Mouse (Mus musculus): ENCODE measurements around the gene Hal. TPM values are rescaled to one million over a fixed set of nuclear protein-coding genes. Genes with fewer than 3 reads are reported as not detected.

Hal gene
- 0.27 TPM in 1 of 2 replicates, not detected in the other for polyA plus RNA-seq (2014; fragmentation: Nextera tagmentation; extraction: Ambion mirVana)

- H3K4me3 ChIP-seq (replicated peaks; ENCODE audit: low read depth, low read length) = no peak within 1 kb of the TSS
- ATAC-seq (ENCODE audit: low FRiP score, low TSS enrichment) = no peak
- H3K36me3 ChIP-seq (ENCODE audit: control insufficient read depth, insufficient read depth, low read length) = peaks cover 10% of the 10 kb centered on the region; the same call in 1 of the 2 replicates
- DNase-seq = peak; percentile 64
- H3K9ac ChIP-seq (replicated peaks; ENCODE audit: low read length) = no peak within 1 kb of the TSS
- H3K4me2 ChIP-seq (ENCODE audit: low read length) = no peak within 1 kb of the TSS
- no peak within 1 kb of the TSS for H3K27ac ChIP-seq (replicated peaks; ENCODE audit: low read depth, low read length)
- peaks cover 9% of the 10 kb centered on the region; the same call in 1 of the 2 replicates for H3K4me1 ChIP-seq (ENCODE audit: control insufficient read depth, insufficient read depth, low read length)
- no peaks in the 10 kb centered on the region for H3K9me3 ChIP-seq (ENCODE audit: control insufficient read depth, low read length)
- no peaks in the 10 kb centered on the region for H3K27me3 ChIP-seq (ENCODE audit: control insufficient read depth, insufficient read depth, low read length)
- 43% methylated on average over 17 of the region's 17 CpGs for WGBS
These were observed at the start of gene Hal for GRCm38 (mm10) chr10:93488066-93488827. Gene Hal (plus strand): TSS chr10:93488768.

GRCm38 (mm10) chr10:93441501-93441900, 47.1 kb upstream of the Hal start:
- DNase-seq (no peak), ATAC-seq (ENCODE audit: low FRiP score, low TSS enrichment) (no peak)
- Histone ChIP-seq H3K9ac (replicated peaks; ENCODE audit: low read length) (no peak overlapping the region), H3K9me3 (ENCODE audit: control insufficient read depth, low read length) (no peaks in the 10 kb centered on the region), H3K4me3 (replicated peaks; ENCODE audit: low read depth, low read length) (no peak overlapping the region), H3K27ac (replicated peaks; ENCODE audit: low read depth, low read length) (no peak overlapping the region), H3K36me3 (ENCODE audit: control insufficient read depth, insufficient read depth, low read length) (no peaks in the 10 kb centered on the region), H3K27me3 (ENCODE audit: control insufficient read depth, insufficient read depth, low read length) (no peaks in the 10 kb centered on the region), H3K4me2 (ENCODE audit: low read length) (no peak overlapping the region), H3K4me1 (ENCODE audit: control insufficient read depth, insufficient read depth, low read length) (no peaks in the 10 kb centered on the region)
- WGBS = 85% methylated on average over 6 of the region's 6 CpGs

GRCm38 (mm10) chr10:93442183-93442582, 46.4 kb upstream of the Hal start:
- H3K9ac ChIP-seq (replicated peaks; ENCODE audit: low read length) = no peak overlapping the region
- H3K36me3 ChIP-seq (ENCODE audit: control insufficient read depth, insufficient read depth, low read length) = no peaks in the 10 kb centered on the region
- H3K27me3 ChIP-seq (ENCODE audit: control insufficient read depth, insufficient read depth, low read length) = no peaks in the 10 kb centered on the region
- H3K4me2 ChIP-seq (ENCODE audit: low read length) = no peak overlapping the region
- DNase-seq (no peak), ATAC-seq (ENCODE audit: low FRiP score, low TSS enrichment) (no peak)
- no peak overlapping the region for H3K4me3 ChIP-seq (replicated peaks; ENCODE audit: low read depth, low read length)
- no peaks in the 10 kb centered on the region for H3K9me3 ChIP-seq (ENCODE audit: control insufficient read depth, low read length)
- H3K27ac ChIP-seq (replicated peaks; ENCODE audit: low read depth, low read length) = no peak overlapping the region
- WGBS = 88% methylated on average over 3 of the region's 3 CpGs
- H3K4me1 ChIP-seq (ENCODE audit: control insufficient read depth, insufficient read depth, low read length) = no peaks in the 10 kb centered on the region

- no peak for ATAC-seq (ENCODE audit: low FRiP score, low TSS enrichment)
- Histone ChIP-seq H3K4me2 (ENCODE audit: low read length) (no peak overlapping the region), H3K9me3 (ENCODE audit: control insufficient read depth, low read length) (no peaks in the 10 kb centered on the region), H3K36me3 (ENCODE audit: control insufficient read depth, insufficient read depth, low read length) (no peaks in the 10 kb centered on the region), H3K4me1 (ENCODE audit: control insufficient read depth, insufficient read depth, low read length) (no peaks in the 10 kb centered on the region), H3K4me3 (replicated peaks; ENCODE audit: low read depth, low read length) (no peak overlapping the region), H3K27me3 (ENCODE audit: control insufficient read depth, insufficient read depth, low read length) (no peaks in the 10 kb centered on the region), H3K27ac (replicated peaks; ENCODE audit: low read depth, low read length) (no peak overlapping the region), H3K9ac (replicated peaks; ENCODE audit: low read length) (no peak overlapping the region)
- 84% methylated on average over 9 of the region's 9 CpGs for WGBS
- no peak for DNase-seq
These were observed 44.2 kb upstream of the Hal start for GRCm38 (mm10) chr10:93444407-93444806.

GRCm38 (mm10) chr10:93447398-93447797, 41.2 kb upstream of the Hal start:
- H3K9me3 ChIP-seq (ENCODE audit: control insufficient read depth, low read length) = no peaks in the 10 kb centered on the region
- no peak overlapping the region for H3K9ac ChIP-seq (replicated peaks; ENCODE audit: low read length)
- ATAC-seq (ENCODE audit: low FRiP score, low TSS enrichment) (no peak), DNase-seq (no peak)
- H3K4me2 ChIP-seq (ENCODE audit: low read length) = no peak overlapping the region
- no peak overlapping the region for H3K27ac ChIP-seq (replicated peaks; ENCODE audit: low read depth, low read length)
- no peaks in the 10 kb centered on the region for H3K4me1 ChIP-seq (ENCODE audit: control insufficient read depth, insufficient read depth, low read length)
- no peaks in the 10 kb centered on the region for H3K27me3 ChIP-seq (ENCODE audit: control insufficient read depth, insufficient read depth, low read length)
- H3K4me3 ChIP-seq (replicated peaks; ENCODE audit: low read depth, low read length) = no peak overlapping the region
- 77% methylated on average over 10 of the region's 10 CpGs for WGBS
- H3K36me3 ChIP-seq (ENCODE audit: control insufficient read depth, insufficient read depth, low read length) = no peaks in the 10 kb centered on the region

- no peaks in the 10 kb centered on the region for H3K27me3 ChIP-seq (ENCODE audit: control insufficient read depth, insufficient read depth, low read length)
- no peak overlapping the region for H3K27ac ChIP-seq (replicated peaks; ENCODE audit: low read depth, low read length)
- WGBS = 68% methylated on average over 7 of the region's 7 CpGs
- no peaks in the 10 kb centered on the region for H3K36me3 ChIP-seq (ENCODE audit: control insufficient read depth, insufficient read depth, low read length)
- DNase-seq = no peak
- H3K9ac ChIP-seq (replicated peaks; ENCODE audit: low read length) = 0 out of 2 replicates have a peak overlapping the region, but pooled peaks have one; percentile 82
- ATAC-seq (ENCODE audit: low FRiP score, low TSS enrichment) = no peak
- H3K9me3 ChIP-seq (ENCODE audit: control insufficient read depth, low read length) = no peaks in the 10 kb centered on the region
- H3K4me1 ChIP-seq (ENCODE audit: control insufficient read depth, insufficient read depth, low read length) = peaks cover 5% of the 10 kb centered on the region; the same call in 1 of the 2 replicates
- peak overlapping the region; percentile 89 for H3K4me2 ChIP-seq (ENCODE audit: low read length)
- H3K4me3 ChIP-seq (replicated peaks; ENCODE audit: low read depth, low read length) = peak overlapping the region; percentile 81
These were observed 33.9 kb upstream of the Hal start for GRCm38 (mm10) chr10:93454652-93455014.

- Histone ChIP-seq H3K36me3 (ENCODE audit: control insufficient read depth, insufficient read depth, low read length) (peaks cover 18% of the 10 kb centered on the region), H3K4me3 (replicated peaks; ENCODE audit: low read depth, low read length) (no peak overlapping the region), H3K27ac (replicated peaks; ENCODE audit: low read depth, low read length) (no peak overlapping the region), H3K9me3 (ENCODE audit: control insufficient read depth, low read length) (no peaks in the 10 kb centered on the region), H3K4me1 (ENCODE audit: control insufficient read depth, insufficient read depth, low read length) (no peaks in the 10 kb centered on the region), H3K4me2 (ENCODE audit: low read length) (no peak overlapping the region), H3K27me3 (ENCODE audit: control insufficient read depth, insufficient read depth, low read length) (no peaks in the 10 kb centered on the region), H3K9ac (replicated peaks; ENCODE audit: low read length) (no peak overlapping the region)
- ATAC-seq (ENCODE audit: low FRiP score, low TSS enrichment) = no peak
- WGBS = 91% methylated on average over 11 of the region's 11 CpGs
- DNase-seq = no peak
These were observed 28.5 kb upstream of the Hal start for GRCm38 (mm10) chr10:93460106-93460505.

GRCm38 (mm10) chr10:93462692-93463382, 25.7 kb upstream of the Hal start:
- no peaks in the 10 kb centered on the region for H3K27me3 ChIP-seq (ENCODE audit: control insufficient read depth, insufficient read depth, low read length)
- no peak for DNase-seq
- no peak overlapping the region for H3K9ac ChIP-seq (replicated peaks; ENCODE audit: low read length)
- peaks cover 45% of the 10 kb centered on the region for H3K36me3 ChIP-seq (ENCODE audit: control insufficient read depth, insufficient read depth, low read length)
- no peak overlapping the region for H3K4me3 ChIP-seq (replicated peaks; ENCODE audit: low read depth, low read length)
- no peaks in the 10 kb centered on the region for H3K4me1 ChIP-seq (ENCODE audit: control insufficient read depth, insufficient read depth, low read length)
- no peaks in the 10 kb centered on the region for H3K9me3 ChIP-seq (ENCODE audit: control insufficient read depth, low read length)
- no peak overlapping the region for H3K4me2 ChIP-seq (ENCODE audit: low read length)
- no peak overlapping the region for H3K27ac ChIP-seq (replicated peaks; ENCODE audit: low read depth, low read length)
- 93% methylated on average over 7 of the region's 7 CpGs for WGBS
- ATAC-seq (ENCODE audit: low FRiP score, low TSS enrichment) = no peak

GRCm38 (mm10) chr10:93463611-93464010, 25.0 kb upstream of the Hal start:
- no peak overlapping the region for H3K4me3 ChIP-seq (replicated peaks; ENCODE audit: low read depth, low read length)
- no peaks in the 10 kb centered on the region for H3K4me1 ChIP-seq (ENCODE audit: control insufficient read depth, insufficient read depth, low read length)
- no peak for ATAC-seq (ENCODE audit: low FRiP score, low TSS enrichment)
- H3K4me2 ChIP-seq (ENCODE audit: low read length) = no peak overlapping the region
- peaks cover 46% of the 10 kb centered on the region for H3K36me3 ChIP-seq (ENCODE audit: control insufficient read depth, insufficient read depth, low read length)
- H3K27me3 ChIP-seq (ENCODE audit: control insufficient read depth, insufficient read depth, low read length) = no peaks in the 10 kb centered on the region
- peak; percentile 6 for DNase-seq
- H3K9me3 ChIP-seq (ENCODE audit: control insufficient read depth, low read length) = no peaks in the 10 kb centered on the region
- no peak overlapping the region for H3K27ac ChIP-seq (replicated peaks; ENCODE audit: low read depth, low read length)
- H3K9ac ChIP-seq (replicated peaks; ENCODE audit: low read length) = no peak overlapping the region
- WGBS = 87% methylated on average over 13 of the region's 13 CpGs

Measured in midbrain, embryonic 14.5 days (tissue).